Comparison of ENCODE assay signal across 22 mouse cellular contexts in genomic region chr7:133311116-133311801, GRCm38 (mm10).
DNase-seq lines count a peak whose midpoint lies in the region; ATAC-seq and TF ChIP-seq lines count a peak whose summit lies in the region.
"Had no signal": no experiment of that assay in that cellular context is flagged by ENCODE, and none has a peak within 500 bp of the region (broad histone marks: within the 10 kb centered on the region; RNA-seq: fewer than 3 reads in every experiment).

No protein-coding gene starts in this region.

- H3K27me3 ChIP-seq in hindbrain, embryonic 12.5 days = no peaks in the 10 kb centered on the region
- no peaks in the 10 kb centered on the region for H3K27me3 ChIP-seq in hindbrain, postnatal 0 days (ENCODE audit: insufficient read depth, low read length)
- H3K27me3 ChIP-seq in embryonic facial prominence, embryonic 10.5 days (replicated peaks; ENCODE audit: low read depth, poor library complexity, severe bottlenecking) = no peaks in the 10 kb centered on the region
- H3K27me3 ChIP-seq: embryonic facial prominence, embryonic 12.5 days; forebrain, embryonic 12.5 days; heart, embryonic 13.5 days had no signal

- ATAC-seq in hindbrain, embryonic 12.5 days (ENCODE audit: low FRiP score) = peak; percentile 43; the same call in 1 of the 2 replicates
- ATAC-seq in hindbrain, postnatal 0 days = no peak
- ATAC-seq: forebrain, postnatal 0 days; hindbrain, embryonic 16.5 days had no signal

- H3K36me3 ChIP-seq in hindbrain, embryonic 12.5 days = no peaks in the 10 kb centered on the region
- no peaks in the 10 kb centered on the region for H3K36me3 ChIP-seq in hindbrain, postnatal 0 days (ENCODE audit: insufficient read depth, low read length)
- no peaks in the 10 kb centered on the region for H3K36me3 ChIP-seq in embryonic facial prominence, embryonic 10.5 days (replicated peaks)
- H3K36me3 ChIP-seq: embryonic facial prominence, embryonic 12.5 days; forebrain, embryonic 12.5 days; G1E; heart, embryonic 13.5 days had no signal

- TF ChIP-seq POLR2A in lung, adult 2 months (IDR thresholded peaks at IDR 0.05; ENCODE audit: borderline replicate concordance, extremely low read depth, low read depth, low read length) = no peak

- 43% methylated on average over 9 of the region's 9 CpGs for WGBS in hindbrain, embryonic 12.5 days
- 31% methylated on average over 9 of the region's 9 CpGs for WGBS in hindbrain, postnatal 0 days
- 45% methylated on average over 9 of the region's 9 CpGs for WGBS in lung, adult 2 months
- 47% methylated on average over 9 of the region's 9 CpGs for WGBS in embryonic facial prominence, embryonic 10.5 days

- no peaks in the 10 kb centered on the region for H3K9me3 ChIP-seq in hindbrain, embryonic 12.5 days (replicated peaks)
- H3K9me3 ChIP-seq in hindbrain, postnatal 0 days (ENCODE audit: low read length) = no peaks in the 10 kb centered on the region
- no peaks in the 10 kb centered on the region for H3K9me3 ChIP-seq in embryonic facial prominence, embryonic 10.5 days
- H3K9me3 ChIP-seq: embryonic facial prominence, embryonic 12.5 days; forebrain, embryonic 12.5 days had no signal

- H3K4me3 ChIP-seq in hindbrain, embryonic 12.5 days = no peak overlapping the region
- no peak overlapping the region for H3K4me3 ChIP-seq in hindbrain, postnatal 0 days (ENCODE audit: low read length)
- H3K4me3 ChIP-seq in lung, adult 2 months (replicated peaks; ENCODE audit: extremely low read depth, low read depth, low read length) = no peak overlapping the region
- H3K4me3 ChIP-seq in embryonic facial prominence, embryonic 10.5 days = no peak overlapping the region
- H3K4me3 ChIP-seq: embryonic facial prominence, embryonic 12.5 days; forebrain, embryonic 12.5 days; gastrocnemius, adult 2 months; heart, embryonic 13.5 days had no signal

- peaks cover 7% of the 10 kb centered on the region; the same call in 1 of the 2 replicates for H3K4me1 ChIP-seq in hindbrain, embryonic 12.5 days
- no peaks in the 10 kb centered on the region for H3K4me1 ChIP-seq in hindbrain, postnatal 0 days (ENCODE audit: insufficient read depth, low read length)
- no peaks in the 10 kb centered on the region for H3K4me1 ChIP-seq in lung, adult 2 months (ENCODE audit: control insufficient read depth, insufficient read depth, low read length)
- H3K4me1 ChIP-seq in embryonic facial prominence, embryonic 10.5 days = peaks cover 37% of the 10 kb centered on the region

- no peak for DNase-seq in hindbrain, postnatal 0 days (ENCODE audit: low spot score)
- DNase-seq in ES-CJ7 (ENCODE audit: low read depth, low spot score) = peak; percentile 46
- DNase-seq in Muller cell, postnatal 12 days (ENCODE audit: inconsistent ontology term) = peak; percentile 77
- peak; percentile 74 for DNase-seq in ZHBTc4 (ENCODE audit: low read depth, low spot score)
- DNase-seq in lung, adult 2 months = no peak
- no peak for DNase-seq in embryonic facial prominence, embryonic 10.5 days (ENCODE audit: low spot score)
- no peak for DNase-seq in frontal cortex, postnatal 36 days (ENCODE audit: low spot score in 2 of 2)
- DNase-seq: adrenal gland, postnatal 10 days; cerebellum, adult 11-12 months; cerebellum, adult 9-10 months; cerebellum, postnatal 36 days; forebrain, postnatal 0 days; gastrocnemius, adult 2 months; gastrocnemius, postnatal 25 days; heart, postnatal 36 days; kidney, adult 18-20 months had no signal

- H3K9ac ChIP-seq in hindbrain, embryonic 12.5 days = no peak overlapping the region
- H3K9ac ChIP-seq in hindbrain, postnatal 0 days (replicated peaks; ENCODE audit: low read length) = no peak overlapping the region
- H3K9ac ChIP-seq: embryonic facial prominence, embryonic 12.5 days; forebrain, embryonic 12.5 days; forebrain, postnatal 0 days; heart, embryonic 13.5 days had no signal

- H3K4me2 ChIP-seq in hindbrain, embryonic 12.5 days (replicated peaks) = no peak overlapping the region
- H3K4me2 ChIP-seq in hindbrain, postnatal 0 days (ENCODE audit: low read depth, low read length) = no peak overlapping the region
- H3K4me2 ChIP-seq: embryonic facial prominence, embryonic 12.5 days; forebrain, embryonic 12.5 days; heart, embryonic 13.5 days had no signal

- no peak overlapping the region for H3K27ac ChIP-seq in hindbrain, embryonic 12.5 days
- no peak overlapping the region for H3K27ac ChIP-seq in hindbrain, postnatal 0 days
- no peak overlapping the region for H3K27ac ChIP-seq in embryonic facial prominence, embryonic 10.5 days (replicated peaks)
- H3K27ac ChIP-seq: embryonic facial prominence, embryonic 12.5 days; forebrain, embryonic 12.5 days; gastrocnemius, adult 2 months; heart, embryonic 13.5 days had no signal

- TF ChIP-seq CTCF in hindbrain, postnatal 0 days (IDR thresholded peaks at IDR 0.05; ENCODE audit: low read depth) = no peak
- TF ChIP-seq CTCF in lung, adult 2 months (IDR thresholded peaks at IDR 0.05; ENCODE audit: insufficient read depth, low read length) = no peak

Comparison
In these comparisons a context has a peak if more than half of its experiments do, and no peak if none do; other contexts are left out.
1. DNase-seq: peak in ES-CJ7 (single experiment), Muller cell, postnatal 12 days (single experiment) and ZHBTc4 (single experiment); none in hindbrain, postnatal 0 days (single experiment), lung, adult 2 months (single experiment), embryonic facial prominence, embryonic 10.5 days (single experiment) and frontal cortex, postnatal 36 days (0 of 2).